11 mouse cellular contexts compared by ENCODE assay signal in the genomic region with DNA sequence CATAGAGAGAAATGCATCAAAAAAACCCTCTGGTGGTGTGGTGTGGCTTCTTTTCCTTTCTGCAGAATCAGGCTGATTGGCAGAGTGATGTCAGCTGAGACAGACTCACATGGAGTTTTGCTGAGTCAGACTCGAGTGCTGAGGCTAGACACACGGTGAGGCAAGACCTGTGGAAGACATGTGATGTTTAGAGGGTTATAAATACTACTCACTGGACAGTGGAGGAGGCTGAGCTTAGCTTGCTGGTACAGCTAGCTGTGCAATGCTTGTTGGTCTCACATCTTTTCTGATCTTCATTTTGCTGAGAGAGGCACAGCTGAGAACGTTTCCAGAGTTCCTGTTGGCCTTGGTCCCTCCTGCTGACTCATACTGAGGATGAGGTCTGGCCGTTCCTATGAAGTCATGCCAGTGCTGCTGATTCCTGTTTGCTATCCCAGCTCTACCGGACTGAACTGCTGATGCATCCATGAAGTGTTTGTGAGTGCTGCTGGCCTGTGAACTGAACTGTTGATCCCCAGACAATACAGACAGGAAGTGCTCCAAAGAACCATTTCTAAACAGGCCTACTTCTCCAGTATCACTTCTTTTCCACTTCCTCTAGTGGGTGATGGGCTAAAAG.
A peak's percentile ranks its signal among the peaks of the same experiment; 100 is the strongest.
DNase-seq lines count a peak whose midpoint lies in the region; ATAC-seq and TF ChIP-seq lines count a peak whose summit lies in the region.
"Had no signal": no experiment of that assay in that cellular context is flagged by ENCODE, and none has a peak within 500 bp of the region (broad histone marks: within the 10 kb centered on the region; RNA-seq: fewer than 3 reads in every experiment).

No protein-coding gene starts in this region.

- no peak overlapping the region for H3K27ac ChIP-seq in MEL (ENCODE audit: control insufficient read depth, low read depth, low read length)
- H3K27ac ChIP-seq in lung, embryonic 16.5 days (ENCODE audit: low read length) = no peak overlapping the region
- H3K27ac ChIP-seq: embryonic facial prominence, embryonic 12.5 days had no signal

- no peak overlapping the region for H3K4me2 ChIP-seq in lung, embryonic 16.5 days (ENCODE audit: low read depth, low read length)
- H3K4me2 ChIP-seq: embryonic facial prominence, embryonic 12.5 days had no signal

- 0 out of 2 replicates have a peak, but pooled peaks have one; percentile 52 for ATAC-seq in lung, embryonic 16.5 days (ENCODE audit: low read depth)

- intact Hi-C loops in left cerebral cortex, postnatal 14 days (cut with DNase I) = no loop called here

- WGBS in lung, embryonic 16.5 days = 42% methylated on average over 5 of the region's 5 CpGs

- DNase-seq in gastrocnemius, adult 18-20 months (ENCODE audit: low spot score) = peak; percentile 15
- DNase-seq in gastrocnemius, adult 8-10 months (ENCODE audit: low spot score in 2 of 2) = no peak
- peak; percentile 38 for DNase-seq in MEL (ENCODE audit: low read depth, low spot score)
- peak; percentile 34 for DNase-seq in gastrocnemius, postnatal 10 days
- no peak for DNase-seq in spleen, adult 18-20 months
- DNase-seq in B cell, adult 2 months = no peak
- no peak for DNase-seq in left cerebral cortex, postnatal 14 days (ENCODE audit: low spot score in 2 of 2)
- DNase-seq: kidney, adult 18-20 months; left cerebral cortex, postnatal 4 days had no signal

- H3K4me3 ChIP-seq in MEL (ENCODE audit: control insufficient read depth in 1 of 2, insufficient read depth in 1 of 2, low read depth in 2 of 2, low read length in 2 of 2) = no peak overlapping the region
- H3K4me3 ChIP-seq in lung, embryonic 16.5 days (ENCODE audit: low read length) = no peak overlapping the region
- H3K4me3 ChIP-seq: embryonic facial prominence, embryonic 12.5 days had no signal

- no peaks in the 10 kb centered on the region for H3K9me3 ChIP-seq in MEL (replicated peaks; ENCODE audit: insufficient read depth, low read length)
- peaks cover 7% of the 10 kb centered on the region for H3K9me3 ChIP-seq in lung, embryonic 16.5 days (ENCODE audit: control insufficient read depth, low read length)

- no peak for TF ChIP-seq RAD21 in MEL (IDR thresholded peaks at IDR 0.05; ENCODE audit: low read depth, low read length)

- TF ChIP-seq POLR2A in MEL (IDR thresholded peaks at IDR 0.05; ENCODE audit: control insufficient read depth in 1 of 2, insufficient read depth in 1 of 2, low read depth in 1 of 2, low read length in 2 of 2, poor library complexity in 1 of 2) = no peak

- H3K36me3 ChIP-seq in MEL (ENCODE audit: control insufficient read depth in 1 of 2, insufficient read depth in 2 of 2, low read length in 2 of 2) = peaks cover 0 to 19% of the 10 kb centered on the region in 2 experiments; a peak in 2 of 4 replicates
- no peaks in the 10 kb centered on the region for H3K36me3 ChIP-seq in lung, embryonic 16.5 days (ENCODE audit: control insufficient read depth, insufficient read depth, low read length)
- H3K36me3 ChIP-seq: embryonic facial prominence, embryonic 12.5 days had no signal

- H3K27me3 ChIP-seq in MEL (ENCODE audit: control insufficient read depth in 1 of 2, insufficient read depth in 2 of 2, low read length in 2 of 2) = no peaks in the 10 kb centered on the region
- H3K27me3 ChIP-seq in lung, embryonic 16.5 days (ENCODE audit: control insufficient read depth, insufficient read depth, low read depth, low read length) = no peaks in the 10 kb centered on the region
- H3K27me3 ChIP-seq: embryonic facial prominence, embryonic 12.5 days had no signal

- peaks cover 6 to 23% of the 10 kb centered on the region in 2 experiments for H3K4me1 ChIP-seq in MEL (ENCODE audit: control insufficient read depth in 1 of 2, insufficient read depth in 2 of 2, low read length in 2 of 2)
- no peaks in the 10 kb centered on the region for H3K4me1 ChIP-seq in lung, embryonic 16.5 days (replicated peaks; ENCODE audit: control insufficient read depth, insufficient read depth, low read length)
- H3K4me1 ChIP-seq: embryonic facial prominence, embryonic 12.5 days had no signal

- H3K79me2 ChIP-seq in MEL (ENCODE audit: control insufficient read depth, insufficient read depth, low read length, poor library complexity) = no peaks in the 10 kb centered on the region

- TF ChIP-seq EP300 in MEL (IDR thresholded peaks at IDR 0.05; ENCODE audit: low read depth in 1 of 2, low read length in 2 of 2) = no peak

- H3K9ac ChIP-seq in MEL (ENCODE audit: control insufficient read depth, low read depth, low read length, poor library complexity, severe bottlenecking) = no peak overlapping the region
- no peak overlapping the region for H3K9ac ChIP-seq in lung, embryonic 16.5 days (ENCODE audit: low read length)
- H3K9ac ChIP-seq: embryonic facial prominence, embryonic 12.5 days had no signal

- no peak for TF ChIP-seq CTCF in MEL (IDR thresholded peaks at IDR 0.05 in 2 of 3, conservative IDR thresholded peaks at IDR 0.05 in 1 of 3; ENCODE audit: control insufficient read depth in 1 of 3, insufficient read depth in 1 of 3, low read depth in 2 of 3, low read length in 3 of 3, poor library complexity in 1 of 3, severe bottlenecking in 1 of 3)

TF ChIP-seq in MEL, 35 proteins besides CTCF, POLR2A, EP300 and RAD21:
- TF ChIP-seq ZC3H11A (IDR thresholded peaks at IDR 0.05; ENCODE audit: low read depth, low read length) (no peak), ETS1 (IDR thresholded peaks at IDR 0.05; ENCODE audit: low read depth, low read length) (peak; percentile 55), ELF1 (IDR thresholded peaks at IDR 0.05; ENCODE audit: low read depth, low read length) (no peak), TCF12 (IDR thresholded peaks at IDR 0.05; ENCODE audit: low read depth, low read length) (no peak)

Comparison
In these comparisons a context has a peak if more than half of its experiments do, and no peak if none do; other contexts are left out.
1. DNase-seq: peak in gastrocnemius, adult 18-20 months (single experiment), MEL (single experiment) and gastrocnemius, postnatal 10 days (single experiment); none in gastrocnemius, adult 8-10 months (0 of 2), spleen, adult 18-20 months (0 of 2), B cell, adult 2 months (0 of 2) and left cerebral cortex, postnatal 14 days (0 of 2).